Mouse (Mus musculus): ENCODE measurements around the gene Zfp831.

The Zfp831 gene

GRCm38 (mm10) chr2:174727114-174727823 is 83.9 kb downstream of the Zfp831 start:
- no peak for DNase-seq (ENCODE audit: low read depth, low spot score)

DNA sequence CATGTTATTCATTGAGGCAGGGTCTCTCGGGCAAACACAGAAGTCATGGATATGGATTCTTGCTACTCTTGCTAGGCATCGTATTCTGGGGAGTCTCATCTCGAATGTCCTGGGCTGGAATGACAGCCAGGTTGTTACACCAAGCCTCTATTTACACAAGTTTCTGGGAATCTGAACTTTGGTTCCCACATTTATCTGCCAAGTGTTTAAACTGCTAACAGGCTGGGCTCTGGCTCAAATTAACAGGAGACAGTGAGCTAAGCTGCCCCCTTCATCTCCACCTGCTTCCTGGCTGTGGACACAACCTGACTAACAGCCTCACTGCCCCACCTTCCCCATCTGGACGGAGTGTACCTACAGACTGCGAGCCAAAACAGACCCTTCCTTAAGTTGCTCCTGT is 88.6 kb downstream of the Zfp831 start:
- DNase-seq (ENCODE audit: low read depth, low spot score): no peak

DNA sequence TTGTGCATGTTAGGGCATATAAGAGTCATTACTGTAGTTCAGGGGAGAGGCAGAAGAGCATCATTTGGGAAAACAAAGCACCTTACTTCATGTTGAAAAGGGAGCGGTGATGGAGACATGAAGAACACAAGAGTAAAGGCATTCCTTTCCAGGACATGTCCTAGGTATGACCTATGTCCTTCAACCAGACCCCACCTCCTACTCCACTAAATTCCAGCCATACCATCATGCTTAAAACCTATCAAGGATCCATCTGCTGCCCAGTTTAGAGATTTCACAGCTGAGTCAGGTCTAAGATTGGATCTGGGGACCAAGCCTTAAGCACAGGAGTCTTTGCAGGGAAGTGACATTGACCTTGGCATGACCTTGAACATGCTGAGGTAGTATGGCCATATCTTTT is 91.9 kb downstream of the Zfp831 start:
- DNase-seq (ENCODE audit: low read depth, low spot score): no peak

DNA sequence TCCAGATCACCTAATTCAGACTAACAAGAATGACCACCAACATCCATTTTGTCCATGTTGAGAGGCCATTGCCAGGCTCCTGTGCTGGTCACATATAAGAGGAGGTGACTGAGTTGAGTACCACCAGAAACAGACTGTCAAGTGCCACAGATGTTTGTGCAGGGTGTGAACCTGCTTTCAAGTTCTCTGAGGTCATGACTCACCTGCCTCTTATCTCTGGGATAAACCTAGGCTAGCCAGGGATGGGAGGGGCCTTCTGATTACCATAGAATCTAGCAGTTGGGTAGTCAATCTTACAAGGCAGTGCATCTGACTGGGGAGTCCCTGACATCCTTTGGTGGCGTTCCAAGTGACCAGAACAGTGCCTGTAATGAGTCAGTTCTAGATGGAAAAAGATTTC is 103.8 kb downstream of the Zfp831 start:
- no peak for DNase-seq (ENCODE audit: low read depth, low spot score)

DNA sequence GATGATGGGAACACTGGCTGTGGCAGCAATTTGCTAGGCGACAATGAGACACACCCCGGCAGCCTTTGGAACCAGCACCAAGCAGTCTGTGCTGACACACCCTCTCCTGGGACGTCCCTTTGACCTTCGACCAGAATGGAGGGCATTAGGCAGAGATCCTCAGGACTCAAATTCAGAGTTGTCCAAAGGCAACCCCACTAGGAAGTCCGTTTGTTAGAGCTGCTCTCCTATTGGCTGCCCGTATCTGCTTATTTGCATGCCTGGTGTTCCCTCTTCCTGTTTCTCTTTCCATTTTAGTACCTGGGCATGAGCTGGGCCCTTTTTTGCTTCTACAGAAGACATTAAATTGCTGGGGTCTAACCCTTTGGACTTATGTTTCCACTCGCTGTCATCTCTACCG is 105.0 kb downstream of the Zfp831 start:
- no peak for DNase-seq (ENCODE audit: low read depth, low spot score)

GRCm38 (mm10) chr2:174753197-174753596 is 109.9 kb downstream of the Zfp831 start:
- no peak for DNase-seq (ENCODE audit: low read depth, low spot score)

DNA sequence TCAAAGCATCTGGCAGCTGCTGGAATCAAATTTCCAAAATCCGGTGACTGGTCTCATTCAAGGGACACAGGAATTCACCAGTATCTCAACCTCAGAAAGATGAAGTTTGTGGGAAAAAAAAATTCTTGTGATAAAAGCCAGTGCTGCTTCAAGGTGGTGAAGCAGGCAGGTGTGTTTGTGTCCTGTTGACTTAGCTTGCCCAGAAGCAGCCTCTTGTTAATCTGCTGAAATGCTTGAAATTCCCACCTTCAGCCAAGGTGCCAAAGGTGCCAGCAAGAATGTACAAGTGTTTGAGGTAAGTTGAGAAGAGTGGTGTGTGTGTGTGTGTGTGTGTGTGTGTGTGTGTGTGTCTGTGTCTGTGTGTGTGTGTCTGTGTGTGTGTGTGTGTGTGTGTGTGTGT is 110.9 kb downstream of the Zfp831 start:
- DNase-seq (ENCODE audit: low read depth, low spot score): no peak

DNA sequence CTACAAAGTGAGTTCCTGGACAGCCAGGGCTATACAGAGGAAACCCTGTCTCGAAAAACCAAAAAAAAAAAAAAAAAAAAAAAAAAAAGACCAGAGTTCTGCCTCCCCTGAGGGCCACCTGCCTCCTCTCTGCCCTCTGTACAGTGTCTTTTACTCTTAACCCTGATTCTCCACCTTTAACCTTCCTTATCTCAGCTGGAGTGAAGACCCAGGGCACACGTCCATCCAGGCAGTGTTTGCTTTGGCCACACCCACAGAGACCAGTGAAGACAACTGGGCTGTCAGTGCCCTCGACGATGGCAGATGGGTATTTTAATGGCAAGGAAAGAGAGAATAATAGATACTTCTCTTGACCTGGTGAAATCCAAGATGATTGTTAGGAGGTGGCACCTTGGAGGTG is 115.9 kb downstream of the Zfp831 start:
- no peak for DNase-seq (ENCODE audit: low read depth, low spot score)
